Mouse (Mus musculus) heart, adult 10 weeks (tissue): ENCODE data around the gene Hypm. TPM values are rescaled to one million over a fixed set of nuclear protein-coding genes. Genes with fewer than 3 reads are reported as not detected.

ENCODE experiments used
- polyA plus RNA-seq: library from polyadenylated mRNA; stranded (reverse); fragments of 350-450 nt; fragmentation: Illumina TruSeq; extraction: RNeasy Lipid Tissue Mini Kit (QIAGEN cat#74804); gene quantifications from one replicate; pipeline ENCODE4 v1.2.3, GENCODE M21; 2014; ENCODE audit warnings: low read depth, low replicate concordance

The Hypm gene
- polyA plus RNA-seq: not detected

GRCm38 (mm10) chrX:9846628-9847027 is at the start of gene Hypm:
Hypm (plus strand) TSS chrX:9846928.

GRCm38 (mm10) chrX:9849403-9849802 is 2.7 kb downstream of the Hypm start, which contains the start of gene H2al3:
H2al3 (plus strand) TSS chrX:9849703.

GRCm38 (mm10) chrX:9885322-9885721 is 38.6 kb downstream of the Hypm start, which contains the start of gene Sytl5:
Sytl5 (plus strand) TSS chrX:9885622.

Other genes starting within 250 kb of the Hypm start
- 59.8 TPM for gene Dynlt3, start 183.9 kb upstream of the Hypm start, polyA plus RNA-seq
- not detected for gene H2al3, start 2.8 kb downstream of the Hypm start, polyA plus RNA-seq
- not detected for gene Sytl5, start 38.7 kb downstream of the Hypm start, polyA plus RNA-seq